Mouse (Mus musculus) liver, embryonic 15.5 days (tissue): Measurements from ENCODE around the gene Hnf4a. TPM values are rescaled to one million over a fixed set of nuclear protein-coding genes. Genes with fewer than 3 reads are reported as not detected.
A peak's percentile ranks its signal among the peaks of the same experiment; 100 is the strongest.

Experiments used
- ATAC-seq: fragments of 200-750 bp; cut with Nextera tagmentation; 2 replicates; pipeline ENCODE4 v1.8.0; 2017; ENCODE audit warnings: moderate number of reproducible peaks, mild to moderate bottlenecking, moderate library complexity; ENCODE audit not compliant: insufficient read depth
- H3K27ac ChIP-seq: fragments of 300-500 bp; sonication (generic); replicated peaks from 2 replicates; pipeline ENCODE4 v1.5.1; 2015; ENCODE audit warnings: mild to moderate bottlenecking, inconsistent platforms
- H3K27me3 ChIP-seq: fragments of 300-500 bp; sonication (generic); 2 replicates; pipeline ENCODE4 v1.6.1; 2015; ENCODE audit warnings: mild to moderate bottlenecking, inconsistent platforms
- H3K36me3 ChIP-seq: fragments of 300-500 bp; sonication (generic); replicated peaks from 2 replicates; pipeline ENCODE4 v1.6.1; 2015; ENCODE audit warnings: moderate library complexity, mild to moderate bottlenecking, inconsistent platforms
- H3K4me1 ChIP-seq: fragments of 300-500 bp; sonication (generic); replicated peaks from 2 replicates; pipeline ENCODE4 v1.6.1; 2015; ENCODE audit warnings: inconsistent platforms
- H3K4me2 ChIP-seq: fragments of 300-500 bp; sonication (generic); 2 replicates; pipeline ENCODE4 v1.6.1; 2015; ENCODE audit warnings: moderate library complexity, mild to moderate bottlenecking, inconsistent platforms
- H3K4me3 ChIP-seq: fragments of 300-500 bp; sonication (generic); replicated peaks from 2 replicates; pipeline ENCODE4 v1.5.1; 2015; ENCODE audit warnings: mild to moderate bottlenecking, inconsistent platforms
- H3K9ac ChIP-seq: fragments of 300-500 bp; sonication (generic); 2 replicates; pipeline ENCODE4 v1.6.1; 2015; ENCODE audit warnings: moderate library complexity, mild to moderate bottlenecking, inconsistent platforms
- H3K9me3 ChIP-seq: fragments of 300-500 bp; sonication (generic); replicated peaks from 2 replicates; pipeline ENCODE4 v1.6.1; 2016; ENCODE audit warnings: inconsistent platforms
- WGBS: fragments of 180-500 bp; shearing (Covaris S2); methylation state at CpG from one replicate; pipeline ENCODE4 v1.1.7; 2015; ENCODE audit warnings: mixed read lengths; ENCODE audit not compliant: insufficient replicate concordance; 5-methylcytosine and 5-hydroxymethylcytosine counted together
- polyA plus RNA-seq: library from polyadenylated mRNA; unstranded; fragments of >200 nt; fragmentation: Nextera tagmentation; extraction: Ambion mirVana; gene quantifications from 2 replicates; pipeline ENCODE4 v1.2.1, GENCODE M21; 2015

The Hnf4a gene
- polyA plus RNA-seq, 1 experiment from 2014 or later: 17.0 TPM

DNA sequence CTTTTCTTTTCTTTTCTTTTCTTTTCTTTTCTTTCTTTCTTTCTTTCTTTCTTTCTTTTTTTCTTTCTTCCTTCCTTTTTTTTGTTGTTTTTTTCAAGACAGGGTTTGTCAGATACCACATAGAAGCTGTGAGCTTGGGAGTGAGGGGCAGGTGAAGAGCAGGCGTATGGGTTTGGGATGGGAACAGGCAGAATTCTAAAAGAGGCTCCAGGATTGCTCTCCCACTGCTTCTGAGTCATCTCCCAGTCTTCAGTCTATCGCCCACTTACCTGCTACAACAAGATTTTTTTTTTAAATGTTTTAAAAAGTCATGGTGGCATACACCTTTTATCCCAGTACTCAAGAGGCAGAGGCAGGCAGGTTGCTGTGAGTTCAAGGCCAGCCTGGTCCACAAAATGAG, 71.4 kb downstream of the Hnf4a start:
- Histone ChIP-seq H3K27ac (no peak overlapping the region), H3K4me3 (no peak overlapping the region), H3K9ac (no peak overlapping the region), H3K4me2 (no peak overlapping the region), H3K36me3 (no peaks in the 10 kb centered on the region), H3K4me1 (peaks cover 13% of the 10 kb centered on the region; the same call in 1 of the 2 replicates), H3K9me3 (no peaks in the 10 kb centered on the region), H3K27me3 (no peaks in the 10 kb centered on the region)
- ATAC-seq: no peak
- WGBS: 62% methylated on average over 2 of the region's 2 CpGs

DNA sequence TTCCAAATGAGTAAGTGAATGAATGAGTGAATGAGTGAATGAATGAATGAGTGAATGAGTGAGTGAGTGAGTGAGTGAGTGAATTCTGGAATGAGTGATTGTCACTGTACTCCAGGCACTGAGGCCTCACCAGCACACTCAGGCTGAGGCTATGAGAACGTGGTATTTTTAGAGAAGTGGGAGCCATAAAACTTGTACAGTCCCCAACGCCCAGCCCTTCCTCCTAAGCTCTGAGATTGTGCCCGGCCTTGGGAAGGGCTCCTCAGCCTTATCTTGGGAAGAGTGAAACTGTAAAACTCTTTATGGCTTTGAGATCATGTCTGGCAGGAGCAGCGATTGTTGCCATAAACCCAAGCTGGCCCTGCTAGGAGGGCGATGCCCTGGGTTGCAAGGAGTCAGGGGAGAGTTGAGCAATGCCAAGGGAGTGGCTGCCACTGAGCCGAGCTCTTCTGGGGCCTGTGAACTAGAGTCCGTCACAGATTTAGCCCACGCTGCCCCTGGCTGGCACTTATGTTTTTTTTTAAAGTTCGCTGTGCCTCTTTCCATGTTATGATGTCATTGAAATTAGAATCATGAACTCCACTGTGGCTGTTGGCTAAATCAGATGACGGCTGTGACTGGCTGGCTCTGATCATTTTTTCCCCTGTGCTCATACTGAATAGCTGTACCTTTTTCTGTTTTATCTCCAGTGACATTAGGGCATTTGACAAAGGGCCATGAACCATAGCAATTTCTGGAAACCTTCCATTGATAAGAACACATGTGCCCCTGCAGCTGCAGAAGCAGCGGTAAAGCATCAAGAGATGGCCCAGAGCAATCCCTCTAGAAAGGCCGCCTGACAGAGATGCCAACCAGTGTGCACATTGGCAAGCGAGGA, 73.7 kb downstream of the Hnf4a start:
- no peak for ATAC-seq
- 0 out of 2 replicates have a peak, but pooled peaks cover under 1% of the 10 kb centered on the region for H3K4me1 ChIP-seq
- H3K9ac ChIP-seq: no peak overlapping the region
- no peaks in the 10 kb centered on the region for H3K27me3 ChIP-seq
- no peak overlapping the region for H3K4me3 ChIP-seq
- no peaks in the 10 kb centered on the region for H3K9me3 ChIP-seq
- H3K36me3 ChIP-seq: no peaks in the 10 kb centered on the region
- 51% methylated on average over 13 of the region's 13 CpGs for WGBS
- no peak overlapping the region for H3K27ac ChIP-seq
- no peak overlapping the region for H3K4me2 ChIP-seq

GRCm38 (mm10) chr2:163583226-163584087, 76.8 kb downstream of the Hnf4a start:
- H3K9ac ChIP-seq: no peak overlapping the region
- H3K4me3 ChIP-seq: no peak overlapping the region
- no peaks in the 10 kb centered on the region for H3K9me3 ChIP-seq
- 83% methylated on average over 10 of the region's 10 CpGs for WGBS
- H3K36me3 ChIP-seq: no peaks in the 10 kb centered on the region
- peaks cover 15% of the 10 kb centered on the region for H3K4me1 ChIP-seq
- no peak overlapping the region for H3K4me2 ChIP-seq
- no peaks in the 10 kb centered on the region for H3K27me3 ChIP-seq
- no peak for ATAC-seq
- no peak overlapping the region for H3K27ac ChIP-seq

- Histone ChIP-seq H3K9me3 (no peaks in the 10 kb centered on the region), H3K27me3 (no peaks in the 10 kb centered on the region), H3K4me3 (no peak overlapping the region), H3K27ac (no peak overlapping the region), H3K36me3 (no peaks in the 10 kb centered on the region), H3K9ac (no peak overlapping the region), H3K4me1 (peaks cover 15% of the 10 kb centered on the region), H3K4me2 (no peak overlapping the region)
- 64% methylated on average over 10 of the region's 10 CpGs for WGBS
- no peak for ATAC-seq
Observed at GRCm38 (mm10) chr2:163584088-163584426, 77.4 kb downstream of the Hnf4a start.

DNA sequence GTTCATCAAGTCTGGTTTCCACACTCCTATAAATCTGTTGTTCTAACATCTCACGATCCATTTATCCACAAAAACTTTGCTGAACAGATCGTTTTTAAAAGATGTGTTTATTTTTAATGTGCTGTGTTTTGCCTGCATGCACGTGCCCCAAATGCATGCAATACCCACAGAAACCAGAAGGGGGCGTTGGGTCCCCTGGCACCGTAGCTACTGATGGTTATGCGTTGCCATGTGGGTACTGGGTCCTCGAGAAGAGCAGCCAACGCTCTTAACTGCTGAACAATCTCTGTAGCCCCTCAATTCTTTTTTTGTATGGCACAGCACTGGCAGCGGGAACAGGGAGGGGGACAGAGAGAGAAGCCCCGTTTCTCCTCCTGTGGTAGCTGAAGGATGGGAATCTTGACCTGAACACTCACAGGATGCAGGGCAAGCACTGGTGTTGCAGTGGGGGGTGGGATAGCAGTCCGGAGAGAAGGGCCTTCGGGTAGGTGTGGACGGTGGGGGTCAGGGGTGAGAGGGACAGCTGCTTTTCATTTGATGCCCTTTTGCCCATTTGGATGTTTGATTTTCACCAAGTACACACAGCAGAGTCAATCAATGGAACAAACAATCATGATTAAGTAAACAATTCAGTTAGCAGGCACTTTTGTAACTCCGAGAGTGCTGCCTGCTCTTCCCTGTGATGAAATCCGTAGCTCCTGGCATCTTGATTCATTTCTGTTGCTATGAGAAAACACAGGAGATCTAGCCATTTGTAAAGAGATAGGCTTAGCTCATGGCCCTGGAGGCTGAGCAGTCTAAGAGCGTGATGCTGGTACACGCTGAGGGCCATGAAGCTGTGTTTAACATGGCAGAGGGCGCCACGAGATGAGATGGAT, 80.0 kb downstream of the Hnf4a start:
- WGBS: 35% methylated on average over 19 of the region's 19 CpGs
- Histone ChIP-seq H3K36me3 (no peaks in the 10 kb centered on the region), H3K4me1 (peaks cover 31% of the 10 kb centered on the region), H3K9me3 (no peaks in the 10 kb centered on the region), H3K9ac (no peak overlapping the region), H3K4me3 (no peak overlapping the region), H3K4me2 (peak overlapping the region; percentile 21), H3K27ac (0 out of 2 replicates have a peak overlapping the region, but pooled peaks have one; percentile 53), H3K27me3 (no peaks in the 10 kb centered on the region)
- ATAC-seq: peak; percentile 76

GRCm38 (mm10) chr2:163587506-163587905, 80.9 kb downstream of the Hnf4a start:
- Histone ChIP-seq H3K27ac (no peak overlapping the region), H3K27me3 (no peaks in the 10 kb centered on the region), H3K4me3 (no peak overlapping the region), H3K9me3 (no peaks in the 10 kb centered on the region), H3K36me3 (no peaks in the 10 kb centered on the region), H3K9ac (no peak overlapping the region), H3K4me2 (no peak overlapping the region), H3K4me1 (peaks cover 31% of the 10 kb centered on the region)
- WGBS: 34% methylated on average over 5 of the region's 5 CpGs
- no peak for ATAC-seq

GRCm38 (mm10) chr2:163590211-163590610, 83.6 kb downstream of the Hnf4a start:
- H3K27me3 ChIP-seq: no peaks in the 10 kb centered on the region
- peak overlapping the region; percentile 13 for H3K4me2 ChIP-seq
- H3K9me3 ChIP-seq: no peaks in the 10 kb centered on the region
- no peak overlapping the region for H3K4me3 ChIP-seq
- no peak overlapping the region for H3K9ac ChIP-seq
- H3K27ac ChIP-seq: no peak overlapping the region
- peaks cover 47% of the 10 kb centered on the region for H3K4me1 ChIP-seq
- H3K36me3 ChIP-seq: no peaks in the 10 kb centered on the region
- 21% methylated on average over 12 of the region's 12 CpGs for WGBS
- ATAC-seq: no peak

DNA sequence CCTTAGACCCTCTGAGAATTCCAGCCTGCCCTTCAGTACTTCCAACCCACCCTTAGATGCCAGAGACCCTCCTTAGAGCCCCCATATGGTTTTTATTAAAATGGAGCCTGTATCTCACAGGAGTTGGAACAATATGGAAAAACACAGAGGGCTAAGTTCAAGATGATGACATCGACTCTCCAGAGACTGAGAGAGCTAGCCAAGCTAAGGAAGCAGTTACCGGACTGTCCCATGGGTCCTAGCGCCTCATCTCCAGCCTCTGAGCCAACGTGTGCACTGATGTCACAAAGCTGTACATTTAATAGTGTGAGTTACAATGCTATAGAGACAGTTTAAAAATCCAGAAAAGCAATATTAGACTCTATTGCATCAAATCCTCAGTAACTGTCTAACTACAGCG, 84.4 kb downstream of the Hnf4a start:
- Histone ChIP-seq H3K4me1 (peaks cover 51% of the 10 kb centered on the region), H3K9me3 (no peaks in the 10 kb centered on the region), H3K36me3 (no peaks in the 10 kb centered on the region), H3K4me3 (no peak overlapping the region), H3K27me3 (no peaks in the 10 kb centered on the region), H3K27ac (no peak overlapping the region), H3K9ac (no peak overlapping the region), H3K4me2 (no peak overlapping the region)
- 63% methylated on average over 5 of the region's 5 CpGs for WGBS
- no peak for ATAC-seq

DNA sequence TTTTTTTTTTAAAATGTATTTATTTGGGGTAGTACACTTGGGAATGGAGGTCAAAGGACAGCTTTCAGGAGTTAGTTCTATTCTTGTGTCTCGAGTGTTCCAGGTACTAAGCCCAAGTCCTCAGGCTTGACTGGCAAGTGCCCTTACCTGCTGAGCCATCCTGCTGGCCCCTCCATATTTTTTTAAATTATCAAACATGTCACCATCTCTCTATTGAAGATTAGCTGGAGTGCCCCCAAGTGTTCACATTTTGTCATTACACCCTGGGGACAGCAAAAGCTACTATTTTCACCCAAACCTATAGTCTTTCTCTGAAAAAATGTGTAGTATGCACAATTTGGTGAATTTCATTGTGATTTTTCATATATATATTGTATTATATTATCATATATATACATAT, 85.5 kb downstream of the Hnf4a start:
- ATAC-seq: no peak
- WGBS: 41% methylated on average over 1 of the region's 1 CpGs
- H3K27ac ChIP-seq: no peak overlapping the region
- no peaks in the 10 kb centered on the region for H3K9me3 ChIP-seq
- no peak overlapping the region for H3K4me2 ChIP-seq
- H3K36me3 ChIP-seq: no peaks in the 10 kb centered on the region
- H3K4me3 ChIP-seq: no peak overlapping the region
- H3K4me1 ChIP-seq: peaks cover 58% of the 10 kb centered on the region
- H3K9ac ChIP-seq: no peak overlapping the region
- H3K27me3 ChIP-seq: no peaks in the 10 kb centered on the region

GRCm38 (mm10) chr2:163593636-163594282, 87.2 kb downstream of the Hnf4a start:
- Histone ChIP-seq H3K36me3 (no peaks in the 10 kb centered on the region), H3K9ac (no peak overlapping the region), H3K27ac (no peak overlapping the region), H3K4me3 (no peak overlapping the region), H3K9me3 (no peaks in the 10 kb centered on the region), H3K4me1 (peaks cover 66% of the 10 kb centered on the region), H3K4me2 (no peak overlapping the region), H3K27me3 (no peaks in the 10 kb centered on the region)
- ATAC-seq: no peak
- 67% methylated on average over 10 of the region's 10 CpGs for WGBS
